Mouse (Mus musculus) embryonic fibroblast, embryonic 13.5 days (primary cell): ENCODE measurements around the gene Vwa3b. TPM values are rescaled to one million over a fixed set of nuclear protein-coding genes. Genes with fewer than 3 reads are reported as not detected.

Experiments
- H3K27ac ChIP-seq: 2 replicates; pipeline ENCODE4 v1.5.1; 2012; ENCODE audit warnings: low read length, control low read depth, inconsistent platforms; ENCODE audit not compliant: insufficient read depth
- H3K4me1 ChIP-seq: 2 replicates; pipeline ENCODE4 v1.6.1; 2011; ENCODE audit warnings: low read length; ENCODE audit not compliant: control insufficient read depth, insufficient read depth
- H3K4me3 ChIP-seq: 2 replicates; pipeline ENCODE4 v1.5.1; 2011; ENCODE audit warnings: mild to moderate bottlenecking, control low read depth, low read length; ENCODE audit not compliant: insufficient read depth
- CTCF ChIP-seq: IDR thresholded peaks from 2 replicates; pipeline ENCODE4 v1.5.1; 2011; ENCODE audit warnings: mild to moderate bottlenecking, control low read depth, low read length, moderate library complexity, borderline replicate concordance; ENCODE audit not compliant: insufficient read depth
- POLR2A ChIP-seq: IDR thresholded peaks from 2 replicates; pipeline ENCODE4 v1.6.1; 2011; ENCODE audit warnings: low read depth, mild to moderate bottlenecking, control low read depth, low read length, moderate library complexity
- polyA plus RNA-seq: library from polyadenylated mRNA; stranded (reverse); fragments of >200 nt; gene quantifications from 2 replicates; pipeline ENCODE4 v1.2.4, GENCODE M21; 2011; ENCODE audit warnings: low read depth; ENCODE audit not compliant: missing spikeins, insufficient read length

Vwa3b gene
- polyA plus RNA-seq, 1 experiment = 0.39 TPM

DNA sequence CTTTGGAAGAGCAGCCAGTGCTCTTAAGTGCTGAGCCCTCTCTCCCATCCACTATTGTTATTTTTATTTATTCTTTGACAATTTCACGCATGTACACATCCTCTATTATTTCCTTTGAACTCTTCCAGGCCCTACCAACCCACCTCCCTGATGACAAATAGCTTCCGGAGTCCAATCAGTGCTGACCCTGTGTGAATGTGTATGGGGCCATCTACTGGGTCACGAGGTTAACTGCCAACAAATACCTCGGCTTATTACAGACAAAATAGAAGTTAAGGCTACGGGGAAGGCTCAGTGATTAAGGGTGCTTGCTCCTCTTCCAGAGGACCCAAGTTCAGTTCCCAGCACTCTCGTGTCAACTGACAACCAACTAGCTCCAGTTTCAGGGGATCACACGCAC is 106.0 kb downstream of the Vwa3b start:
- H3K27ac ChIP-seq = no peak overlapping the region
- H3K4me1 ChIP-seq = no peaks in the 10 kb centered on the region
- H3K4me3 ChIP-seq = no peak overlapping the region
- TF ChIP-seq CTCF = no peak
- no peak for TF ChIP-seq POLR2A

DNA sequence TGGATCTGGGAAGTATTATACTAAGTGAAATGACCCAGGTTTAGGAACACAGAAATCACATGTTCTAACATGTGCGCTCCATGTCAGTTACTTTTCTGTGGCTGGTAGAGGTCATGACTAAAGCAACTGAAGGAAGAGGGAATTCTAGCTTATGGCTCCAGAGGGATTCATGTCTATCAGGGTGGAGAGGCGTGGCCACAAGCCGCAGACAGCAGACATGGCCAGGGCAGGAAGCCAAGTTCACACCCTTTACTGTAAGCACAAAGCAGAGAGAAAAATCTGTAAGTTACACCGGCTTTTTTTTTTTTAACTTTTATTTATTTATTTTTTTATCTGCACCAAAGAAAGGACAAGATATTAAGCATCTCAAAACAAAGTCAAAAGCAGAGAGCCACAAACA is 119.6 kb downstream of the Vwa3b start:
- Histone ChIP-seq H3K27ac (no peak overlapping the region), H3K4me3 (no peak overlapping the region)
- TF ChIP-seq POLR2A (no peak), CTCF (no peak)

DNA sequence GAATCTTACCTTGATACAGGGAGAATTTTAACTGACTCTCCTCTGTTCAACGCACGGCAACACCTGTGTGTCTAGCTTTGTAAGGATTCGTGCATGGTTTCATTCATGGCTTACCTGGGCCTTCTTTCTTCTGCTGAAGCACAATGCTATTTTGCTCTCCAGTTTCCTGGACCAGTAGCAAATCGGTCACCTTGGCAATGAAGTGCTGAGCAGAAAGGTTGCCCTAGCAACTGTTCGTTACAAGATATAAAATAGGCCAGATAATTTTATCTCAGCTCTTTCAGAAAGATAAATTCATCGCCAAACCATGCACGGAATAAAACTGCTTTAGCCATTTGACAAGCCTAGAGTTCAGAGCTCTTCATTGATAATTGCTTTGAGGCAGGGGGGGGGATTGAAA is 123.5 kb downstream of the Vwa3b start:
- no peak overlapping the region for H3K27ac ChIP-seq
- TF ChIP-seq CTCF = no peak
- TF ChIP-seq POLR2A = no peak
- H3K4me1 ChIP-seq = no peaks in the 10 kb centered on the region
- H3K4me3 ChIP-seq = no peak overlapping the region

More for the DNA sequence above, 119.6 kb downstream of the Vwa3b start:
- H3K4me1 ChIP-seq = no peaks in the 10 kb centered on the region

DNA sequence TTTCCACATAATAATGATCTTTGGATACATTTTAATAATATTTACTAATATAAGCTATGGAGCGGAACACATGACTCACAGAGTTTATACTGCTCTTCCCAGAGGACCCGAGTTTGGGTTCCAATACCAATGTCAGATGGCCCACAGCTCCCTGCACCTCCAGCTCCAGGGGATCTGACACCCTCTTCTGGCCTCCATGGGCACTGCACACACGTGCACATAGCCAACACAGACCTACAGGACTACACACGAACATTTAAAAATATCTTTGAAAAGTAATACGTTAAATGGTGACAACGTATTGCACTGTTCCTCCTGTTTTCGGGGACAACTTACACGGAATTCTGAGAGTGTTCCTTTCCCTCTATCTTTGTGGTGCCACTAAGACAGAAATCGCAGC is 125.5 kb downstream of the Vwa3b start:
- no peak overlapping the region for H3K27ac ChIP-seq
- H3K4me3 ChIP-seq = no peak overlapping the region
- TF ChIP-seq POLR2A (no peak), CTCF (no peak)
- no peaks in the 10 kb centered on the region for H3K4me1 ChIP-seq

DNA sequence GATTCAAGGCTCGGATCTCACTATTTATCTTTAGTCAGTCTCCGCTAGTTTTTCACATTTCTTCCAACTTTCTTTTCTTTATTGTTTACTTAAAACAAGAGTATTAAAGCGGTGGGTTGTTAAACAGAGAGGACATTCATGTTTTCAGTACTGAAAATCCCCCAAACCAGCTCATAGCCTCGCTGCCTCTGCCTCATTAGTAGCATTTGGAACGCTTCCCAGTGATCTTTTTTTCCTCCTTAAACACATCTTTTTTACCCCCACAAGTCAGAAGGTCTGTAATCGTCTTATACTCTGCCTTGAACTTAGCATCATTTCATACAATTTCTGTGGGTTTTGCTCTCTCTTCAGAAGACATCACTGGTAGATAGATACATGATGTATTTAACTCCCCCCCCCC is 139.7 kb downstream of the Vwa3b start:
- no peak for TF ChIP-seq POLR2A
- TF ChIP-seq CTCF = no peak
- no peak overlapping the region for H3K27ac ChIP-seq

DNA sequence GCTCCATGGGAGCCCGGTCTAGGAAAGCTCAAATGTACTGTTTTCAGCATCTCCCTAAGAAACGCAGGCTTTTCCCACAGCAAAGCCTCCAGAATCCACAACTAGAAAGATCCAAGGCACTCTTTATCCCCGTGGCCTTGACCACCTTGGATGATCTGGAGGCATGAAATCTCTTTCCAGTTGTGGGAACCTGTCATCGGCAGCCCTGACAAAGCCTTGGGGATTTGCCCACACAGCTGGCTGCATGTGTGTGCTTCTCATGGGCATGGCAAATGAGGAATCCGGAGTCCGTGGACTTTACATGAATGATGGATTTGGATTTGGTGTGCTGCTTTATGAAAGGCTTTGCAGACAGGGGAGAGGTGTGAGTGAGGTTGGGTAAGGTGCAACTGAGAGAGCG is 141.5 kb downstream of the Vwa3b start:
- TF ChIP-seq POLR2A = no peak
- TF ChIP-seq CTCF = no peak
- Histone ChIP-seq H3K27ac (no peak overlapping the region), H3K4me1 (no peaks in the 10 kb centered on the region), H3K4me3 (no peak overlapping the region)

More for the DNA sequence above, 139.7 kb downstream of the Vwa3b start:
- H3K4me1 ChIP-seq = no peaks in the 10 kb centered on the region
- H3K4me3 ChIP-seq = no peak overlapping the region

DNA sequence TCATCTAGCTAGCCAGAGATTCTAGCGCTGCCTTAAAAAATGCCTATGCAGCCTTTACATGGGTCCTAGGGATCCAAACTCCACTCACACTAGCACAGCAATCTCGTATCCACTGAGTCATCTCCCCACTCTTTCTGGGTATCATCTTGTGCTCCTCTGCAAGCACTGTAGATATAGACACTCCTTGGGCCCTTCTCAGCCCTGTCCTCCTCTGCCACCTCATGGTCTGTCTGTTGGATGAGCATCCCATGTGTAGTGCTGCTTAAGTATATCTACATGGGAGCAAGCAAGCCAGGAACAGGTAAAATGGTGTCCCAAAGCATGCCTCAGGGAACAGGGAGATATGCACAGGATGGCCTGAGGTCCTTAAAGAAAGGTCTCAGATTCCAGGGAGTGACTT is 151.5 kb downstream of the Vwa3b start:
- H3K27ac ChIP-seq = no peak overlapping the region
- H3K4me1 ChIP-seq = no peaks in the 10 kb centered on the region
- no peak overlapping the region for H3K4me3 ChIP-seq
- no peak for TF ChIP-seq CTCF
- no peak for TF ChIP-seq POLR2A

DNA sequence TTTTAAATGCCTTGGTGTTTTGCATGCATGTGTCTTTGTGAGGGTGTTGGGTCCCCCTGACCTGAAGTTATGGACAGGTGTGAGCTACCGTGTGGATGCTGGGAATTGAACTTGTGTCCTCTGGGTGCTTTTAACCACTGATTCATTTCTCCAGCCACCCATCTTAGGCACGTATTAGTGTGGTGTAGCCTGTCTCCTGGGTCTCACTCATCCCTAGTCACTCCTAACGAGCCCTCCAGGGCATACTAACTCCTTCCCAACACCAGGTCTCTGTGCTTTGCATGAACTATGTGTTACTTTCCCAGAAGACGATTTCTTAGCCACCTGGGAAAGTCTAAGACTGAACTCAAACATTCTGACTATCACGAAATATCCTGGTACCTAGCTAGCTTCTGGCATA is 153.5 kb downstream of the Vwa3b start:
- Histone ChIP-seq H3K27ac (no peak overlapping the region), H3K4me3 (no peak overlapping the region), H3K4me1 (no peaks in the 10 kb centered on the region)
- TF ChIP-seq CTCF (no peak), POLR2A (no peak)

DNA sequence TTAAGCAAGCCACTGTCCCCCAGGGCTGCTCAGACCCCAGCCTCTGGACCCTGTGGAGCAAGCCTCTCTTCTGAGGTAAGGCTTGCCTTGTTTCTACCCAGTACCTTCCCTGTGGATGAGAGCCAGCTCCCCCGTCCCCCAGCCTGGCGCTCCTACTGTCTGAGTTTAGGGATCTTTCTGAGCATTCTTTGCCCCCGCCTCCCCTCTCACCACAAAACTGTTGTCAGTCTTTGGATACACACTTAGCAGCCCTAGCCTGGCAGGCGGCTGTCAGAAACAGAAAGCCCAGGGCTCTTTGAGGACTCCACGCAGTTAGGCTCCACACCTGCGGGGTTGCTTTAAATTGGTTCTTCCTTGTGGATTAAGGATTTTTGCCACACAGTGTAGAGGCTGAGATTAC is 160.7 kb downstream of the Vwa3b start:
- no peak overlapping the region for H3K27ac ChIP-seq
- no peak overlapping the region for H3K4me3 ChIP-seq
- H3K4me1 ChIP-seq = no peaks in the 10 kb centered on the region
- no peak for TF ChIP-seq POLR2A
- TF ChIP-seq CTCF = no peak

DNA sequence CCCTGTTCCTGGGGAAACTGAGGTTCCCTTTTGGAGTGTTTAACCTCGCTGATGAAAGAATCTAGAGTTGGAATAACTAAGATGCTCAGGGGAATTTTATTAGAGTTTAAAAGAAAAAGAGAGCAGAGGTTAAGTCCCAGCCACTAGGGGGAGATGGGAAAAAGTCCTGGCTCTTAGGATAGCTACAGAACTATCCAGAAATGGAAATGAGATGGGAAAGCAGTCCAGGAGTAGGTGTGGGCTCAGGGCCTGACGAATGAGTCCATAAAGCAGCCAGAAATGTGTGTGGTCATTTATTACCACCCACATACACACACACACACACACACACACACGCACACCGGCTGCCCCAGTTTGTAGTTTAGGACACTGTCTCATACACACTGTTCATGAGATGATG is 168.2 kb downstream of the Vwa3b start:
- Histone ChIP-seq H3K27ac (no peak overlapping the region), H3K4me1 (no peaks in the 10 kb centered on the region), H3K4me3 (no peak overlapping the region)
- TF ChIP-seq POLR2A (no peak), CTCF (no peak)

DNA sequence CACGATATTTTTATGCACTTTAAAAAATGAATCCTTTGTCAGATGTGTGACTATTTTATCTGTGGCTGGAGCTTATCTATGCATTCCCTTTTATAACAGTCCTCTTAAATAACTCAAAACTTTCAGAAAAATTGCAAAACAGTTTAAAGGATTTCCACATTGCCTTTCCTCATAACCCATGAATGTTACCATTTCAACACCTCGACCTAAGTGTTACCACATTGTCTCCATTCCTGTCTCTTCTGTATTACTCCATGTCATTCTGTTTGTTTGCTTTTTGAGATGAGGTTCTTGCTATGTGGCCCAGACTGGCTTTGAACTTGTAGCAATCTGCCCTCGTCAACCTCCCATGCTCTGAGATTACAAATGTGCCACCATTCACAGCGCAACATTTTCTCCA is 175.0 kb downstream of the Vwa3b start:
- no peak overlapping the region for H3K4me3 ChIP-seq
- TF ChIP-seq POLR2A (no peak), CTCF (no peak)
- no peak overlapping the region for H3K27ac ChIP-seq

More for the DNA sequence above, 175.0 kb downstream of the Vwa3b start:
- no peaks in the 10 kb centered on the region for H3K4me1 ChIP-seq
